Mouse (Mus musculus) neural tube, embryonic 14.5 days (tissue): ENCODE data around the gene Pcsk2. TPM values are rescaled to one million over a fixed set of nuclear protein-coding genes. Genes with fewer than 3 reads are reported as not detected.
A peak's percentile ranks its signal among the peaks of the same experiment; 100 is the strongest.

Source experiments
- ATAC-seq: fragments of 200-750 bp; cut with Nextera tagmentation; 2 replicates; pipeline ENCODE4 v1.8.0; 2017; ENCODE audit warnings: low read depth, mild to moderate bottlenecking, moderate TSS enrichment, moderate library complexity
- H3K27ac ChIP-seq: fragments of 300-500 bp; sonication (generic); 2 replicates; pipeline ENCODE4 v1.5.1; 2014; ENCODE audit warnings: low read depth, mild to moderate bottlenecking, control low read depth, low read length, moderate library complexity, mixed read lengths
- H3K27me3 ChIP-seq: fragments of 300-500 bp; sonication (generic); 2 replicates; pipeline ENCODE4 v1.6.1; 2014; ENCODE audit warnings: low read length; ENCODE audit not compliant: control insufficient read depth, insufficient read depth
- H3K36me3 ChIP-seq: fragments of 300-500 bp; sonication (generic); 2 replicates; pipeline ENCODE4 v1.6.1; 2014; ENCODE audit warnings: low read length, mixed read lengths; ENCODE audit not compliant: control insufficient read depth, insufficient read depth
- H3K4me1 ChIP-seq: fragments of 300-500 bp; sonication (generic); 2 replicates; pipeline ENCODE4 v1.6.1; 2014; ENCODE audit warnings: low read length; ENCODE audit not compliant: control insufficient read depth, insufficient read depth
- H3K4me2 ChIP-seq: fragments of 300-500 bp; sonication (generic); 2 replicates; pipeline ENCODE4 v1.6.1; 2014; ENCODE audit warnings: mild to moderate bottlenecking, low read depth, low read length, control low read depth
- H3K4me3 ChIP-seq: fragments of 300-500 bp; sonication (generic); 2 replicates; pipeline ENCODE4 v1.5.1; 2014; ENCODE audit warnings: low read depth, low read length, control low read depth, mixed read lengths
- H3K9ac ChIP-seq: fragments of 300-500 bp; sonication (generic); replicated peaks from 2 replicates; pipeline ENCODE4 v1.6.1; 2014; ENCODE audit warnings: low read depth, mild to moderate bottlenecking, control low read depth, low read length, mixed read lengths
- H3K9me3 ChIP-seq: fragments of 300-500 bp; sonication (generic); 2 replicates; pipeline ENCODE4 v1.6.1; 2016; ENCODE audit warnings: low read length; ENCODE audit not compliant: control insufficient read depth
- WGBS: fragments of 180-500 bp; shearing (Covaris S2); extraction: QIAGEN DNeasy Blood & Tissue Kit; methylation state at CpG from one replicate; pipeline ENCODE4 v1.1.7; 2014; 5-methylcytosine and 5-hydroxymethylcytosine counted together
- polyA plus RNA-seq: library from polyadenylated mRNA; unstranded; fragments of >200 nt; fragmentation: Nextera tagmentation; extraction: Ambion mirVana; gene quantifications from 2 replicates; pipeline ENCODE4 v1.2.1, GENCODE M21; 2014

Gene Pcsk2
- polyA plus RNA-seq, 1 experiment from 2014 or later: 37.4 TPM

DNA sequence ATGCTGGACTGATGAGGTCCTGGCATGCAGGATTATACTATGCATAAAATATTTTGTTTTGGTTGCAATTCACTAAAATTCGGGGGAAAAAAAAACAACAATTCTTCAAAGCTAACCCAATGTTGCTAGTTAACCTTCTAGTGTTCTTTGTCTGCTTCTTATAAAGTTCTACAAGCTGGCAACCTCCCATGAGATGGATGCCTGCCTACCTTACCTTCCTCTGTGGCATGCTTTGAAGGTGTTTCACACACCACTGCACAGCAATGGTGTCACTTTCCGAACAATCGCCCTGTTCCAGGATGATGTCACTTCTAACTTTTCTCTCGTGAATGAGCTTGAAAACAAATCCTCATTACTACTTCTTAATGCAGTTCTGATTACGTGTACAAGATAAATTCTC is 68.8 kb downstream of the Pcsk2 start:
- Histone ChIP-seq H3K4me3 (no peak overlapping the region), H3K27me3 (no peaks in the 10 kb centered on the region), H3K36me3 (no peaks in the 10 kb centered on the region), H3K4me1 (no peaks in the 10 kb centered on the region), H3K9me3 (no peaks in the 10 kb centered on the region), H3K9ac (no peak overlapping the region), H3K27ac (no peak overlapping the region), H3K4me2 (no peak overlapping the region)
- 65% methylated on average over 5 of the region's 5 CpGs for WGBS
- ATAC-seq: no peak

DNA sequence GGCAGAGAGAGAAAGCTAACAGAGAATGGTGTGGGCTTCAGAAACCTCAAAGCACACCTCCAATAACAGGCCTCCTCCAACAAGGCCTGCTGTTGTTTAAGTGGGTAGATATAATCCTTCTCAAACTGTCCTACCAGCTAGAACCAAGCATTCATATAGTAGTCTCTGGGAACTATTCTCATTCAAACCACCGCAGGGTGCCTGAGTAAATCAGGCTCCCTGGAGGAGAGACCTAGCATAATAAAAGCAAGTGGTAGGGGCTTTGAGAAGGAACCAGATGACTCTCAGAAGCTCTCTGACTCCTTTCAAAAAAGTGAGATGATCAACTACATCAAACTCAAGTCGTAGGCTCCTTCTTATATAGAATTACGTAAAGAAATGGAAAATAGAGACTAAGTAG is 75.0 kb downstream of the Pcsk2 start:
- no peaks in the 10 kb centered on the region for H3K27me3 ChIP-seq
- H3K4me3 ChIP-seq: no peak overlapping the region
- H3K9me3 ChIP-seq: no peaks in the 10 kb centered on the region
- H3K4me2 ChIP-seq: no peak overlapping the region
- 37% methylated on average over 3 of the region's 3 CpGs for WGBS
- no peak overlapping the region for H3K27ac ChIP-seq
- no peaks in the 10 kb centered on the region for H3K4me1 ChIP-seq
- H3K9ac ChIP-seq: no peak overlapping the region
- ATAC-seq: no peak
- H3K36me3 ChIP-seq: no peaks in the 10 kb centered on the region

DNA sequence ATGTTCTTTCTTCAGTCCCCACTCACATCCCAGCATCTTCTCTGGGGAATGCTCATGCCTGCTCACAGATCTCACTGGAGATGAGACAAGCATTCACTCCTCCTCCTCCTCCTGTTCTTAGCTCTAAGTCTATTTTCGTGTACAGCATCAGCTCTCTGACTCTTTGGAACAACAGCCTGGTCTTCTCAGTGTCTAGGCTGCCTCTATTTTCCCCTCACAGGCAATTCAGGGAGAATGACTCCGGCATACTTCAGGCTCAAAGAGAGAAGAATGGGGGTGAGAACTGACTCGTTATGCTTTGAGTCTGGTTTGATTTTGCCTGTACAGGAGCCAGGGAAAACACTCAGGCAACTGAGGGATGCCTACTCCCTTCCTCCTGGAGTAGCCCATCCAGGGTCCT is 78.0 kb downstream of the Pcsk2 start:
- no peaks in the 10 kb centered on the region for H3K4me1 ChIP-seq
- H3K27ac ChIP-seq: no peak overlapping the region
- no peaks in the 10 kb centered on the region for H3K9me3 ChIP-seq
- H3K4me2 ChIP-seq: no peak overlapping the region
- no peak overlapping the region for H3K9ac ChIP-seq
- no peak overlapping the region for H3K4me3 ChIP-seq
- no peaks in the 10 kb centered on the region for H3K36me3 ChIP-seq
- WGBS: 61% methylated on average over 3 of the region's 3 CpGs
- no peak for ATAC-seq
- no peaks in the 10 kb centered on the region for H3K27me3 ChIP-seq

DNA sequence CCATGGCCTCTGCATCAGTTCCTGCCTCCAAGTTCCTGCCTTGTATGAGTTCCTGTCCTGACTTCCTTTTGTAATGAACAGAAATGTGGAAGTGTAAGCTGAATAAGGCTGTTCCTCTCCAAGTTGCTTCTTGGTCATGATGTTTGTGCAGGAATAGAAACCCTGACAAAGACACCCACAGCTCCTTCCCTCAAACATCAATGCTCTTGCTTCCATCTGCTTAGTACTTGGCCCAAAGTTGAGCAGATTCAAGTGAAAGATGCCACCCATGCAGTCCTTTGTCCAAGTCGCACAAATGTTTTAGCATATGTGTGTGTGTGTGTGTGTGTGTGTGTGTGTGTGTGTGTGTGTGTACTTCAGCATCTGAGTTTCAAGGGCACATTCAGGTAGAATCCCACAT is 97.3 kb downstream of the Pcsk2 start:
- ATAC-seq: no peak
- Histone ChIP-seq H3K4me1 (no peaks in the 10 kb centered on the region), H3K27me3 (no peaks in the 10 kb centered on the region), H3K4me3 (no peak overlapping the region), H3K27ac (no peak overlapping the region), H3K36me3 (no peaks in the 10 kb centered on the region), H3K4me2 (no peak overlapping the region), H3K9ac (no peak overlapping the region), H3K9me3 (no peaks in the 10 kb centered on the region)
- WGBS: 88% methylated on average over 1 of the region's 1 CpGs

DNA sequence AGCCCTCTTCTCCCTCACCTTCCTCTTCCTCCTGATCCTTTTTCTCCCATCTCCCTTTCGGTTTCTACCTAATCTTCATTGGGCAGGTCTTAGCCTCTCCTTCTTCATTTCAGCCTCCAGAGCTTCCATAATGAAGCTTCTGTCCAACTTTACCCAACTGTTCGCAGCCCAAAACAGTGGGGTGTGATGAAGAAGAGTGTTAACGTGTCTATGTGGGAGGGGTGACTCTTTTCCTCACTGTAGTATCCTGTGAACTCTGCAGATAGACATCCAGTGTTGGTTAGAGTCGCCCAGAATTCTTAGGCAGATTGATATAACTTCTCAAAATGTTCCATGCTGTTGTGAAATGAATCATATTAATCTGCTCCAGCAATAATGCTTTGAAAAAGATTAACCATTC is 98.4 kb downstream of the Pcsk2 start:
- Histone ChIP-seq H3K4me1 (no peaks in the 10 kb centered on the region), H3K4me3 (no peak overlapping the region), H3K9me3 (no peaks in the 10 kb centered on the region), H3K36me3 (no peaks in the 10 kb centered on the region), H3K27ac (no peak overlapping the region), H3K27me3 (no peaks in the 10 kb centered on the region), H3K4me2 (no peak overlapping the region), H3K9ac (no peak overlapping the region)
- 91% methylated on average over 4 of the region's 4 CpGs for WGBS
- no peak for ATAC-seq

DNA sequence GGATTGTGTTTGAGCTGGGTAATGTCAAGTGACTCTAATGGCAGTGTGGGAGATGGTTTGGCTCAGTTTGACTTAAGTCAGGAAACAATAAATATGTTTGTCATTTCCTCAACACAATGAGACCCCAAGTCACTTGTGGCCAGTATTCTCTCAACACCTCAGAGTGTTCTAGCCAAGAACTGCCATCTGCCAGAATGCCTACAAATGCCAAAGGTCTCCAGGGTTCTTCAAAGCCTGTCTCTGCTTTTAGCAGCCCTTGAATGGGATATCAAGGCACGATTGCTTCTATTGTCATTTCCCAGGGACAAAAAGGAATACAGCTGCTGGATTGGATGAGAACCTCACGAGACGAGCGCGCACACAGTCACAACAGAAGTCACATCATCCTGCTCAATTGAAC is 100.0 kb downstream of the Pcsk2 start:
- Histone ChIP-seq H3K36me3 (no peaks in the 10 kb centered on the region), H3K4me3 (no peak overlapping the region), H3K9me3 (no peaks in the 10 kb centered on the region), H3K27me3 (no peaks in the 10 kb centered on the region), H3K9ac (no peak overlapping the region), H3K4me1 (no peaks in the 10 kb centered on the region), H3K4me2 (no peak overlapping the region), H3K27ac (no peak overlapping the region)
- WGBS: 44% methylated on average over 5 of the region's 5 CpGs
- ATAC-seq: no peak

DNA sequence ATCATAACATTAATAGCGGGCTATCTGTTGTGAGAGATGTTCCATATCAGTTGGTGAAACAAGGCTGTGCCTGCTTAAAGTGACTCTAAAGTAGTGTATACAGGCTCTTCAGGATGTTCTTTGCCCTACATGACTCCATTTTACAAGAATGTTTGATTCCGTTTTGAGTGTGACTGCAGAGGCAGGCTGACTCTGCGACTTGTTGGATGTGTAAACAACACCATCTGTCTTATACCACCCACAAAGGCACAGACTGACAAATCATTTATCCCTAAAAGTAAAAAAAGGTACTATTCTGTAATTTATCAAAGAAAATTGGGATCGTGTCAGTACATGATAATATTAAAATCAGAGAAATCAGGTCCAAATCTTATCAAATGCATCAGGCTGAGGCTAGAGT is 108.7 kb downstream of the Pcsk2 start:
- no peaks in the 10 kb centered on the region for H3K9me3 ChIP-seq
- no peak for ATAC-seq
- H3K27me3 ChIP-seq: no peaks in the 10 kb centered on the region
- no peak overlapping the region for H3K27ac ChIP-seq
- H3K9ac ChIP-seq: no peak overlapping the region
- no peak overlapping the region for H3K4me2 ChIP-seq
- H3K36me3 ChIP-seq: no peaks in the 10 kb centered on the region
- WGBS: 87% methylated on average over 4 of the region's 4 CpGs
- H3K4me1 ChIP-seq: no peaks in the 10 kb centered on the region
- H3K4me3 ChIP-seq: no peak overlapping the region

DNA sequence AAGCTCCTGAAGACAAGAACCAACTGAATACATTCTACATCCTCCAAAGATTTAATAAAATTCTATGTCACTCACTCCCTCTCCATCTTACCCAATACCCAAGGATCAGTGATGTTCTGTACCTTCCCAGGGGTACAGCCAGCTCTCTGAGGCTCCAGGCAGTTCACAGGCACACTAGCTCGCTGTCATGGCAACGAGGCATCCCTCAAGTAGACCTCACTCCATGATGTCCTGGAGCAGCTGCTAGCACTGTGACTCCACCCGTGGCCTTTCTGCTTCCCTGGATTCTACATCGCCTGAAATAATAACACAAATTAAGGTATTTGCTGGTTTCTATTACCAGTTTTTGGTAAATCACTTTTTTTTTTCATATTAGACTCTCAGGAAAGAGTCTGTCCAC is 111.0 kb downstream of the Pcsk2 start:
- peak; percentile 79; the same call in 1 of the 2 replicates for ATAC-seq

DNA sequence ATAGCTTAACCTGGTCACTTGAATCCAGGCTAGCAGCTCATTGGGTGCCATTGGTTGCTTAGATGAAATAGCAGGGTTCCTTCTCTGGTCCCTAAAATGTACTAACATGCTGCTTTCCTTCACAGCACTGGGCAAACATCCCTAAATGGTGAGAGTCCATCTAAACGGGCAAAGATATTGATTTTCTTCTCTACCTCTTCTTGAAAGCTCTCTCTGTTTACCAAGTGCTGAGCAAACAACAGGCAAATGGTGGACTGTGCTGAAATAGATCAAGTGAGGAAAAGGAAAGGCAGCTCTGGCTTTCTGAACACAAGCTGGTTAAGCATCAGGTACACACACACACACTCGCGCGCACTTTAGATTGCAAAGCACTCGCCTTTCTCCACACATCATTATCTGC is 120.8 kb downstream of the Pcsk2 start:
- WGBS: 84% methylated on average over 5 of the region's 5 CpGs
- H3K4me1 ChIP-seq: no peaks in the 10 kb centered on the region
- no peaks in the 10 kb centered on the region for H3K36me3 ChIP-seq
- H3K27ac ChIP-seq: no peak overlapping the region
- no peak for ATAC-seq
- H3K9ac ChIP-seq: no peak overlapping the region
- no peaks in the 10 kb centered on the region for H3K27me3 ChIP-seq
- H3K9me3 ChIP-seq: no peaks in the 10 kb centered on the region
- no peak overlapping the region for H3K4me2 ChIP-seq
- no peak overlapping the region for H3K4me3 ChIP-seq

More for the DNA sequence above, 111.0 kb downstream of the Pcsk2 start:
- 49% methylated on average over 4 of the region's 4 CpGs for WGBS
- H3K27me3 ChIP-seq: no peaks in the 10 kb centered on the region
- no peak overlapping the region for H3K9ac ChIP-seq
- H3K27ac ChIP-seq: no peak overlapping the region
- H3K9me3 ChIP-seq: no peaks in the 10 kb centered on the region
- H3K4me3 ChIP-seq: no peak overlapping the region
- H3K36me3 ChIP-seq: no peaks in the 10 kb centered on the region
- H3K4me1 ChIP-seq: no peaks in the 10 kb centered on the region
- no peak overlapping the region for H3K4me2 ChIP-seq

DNA sequence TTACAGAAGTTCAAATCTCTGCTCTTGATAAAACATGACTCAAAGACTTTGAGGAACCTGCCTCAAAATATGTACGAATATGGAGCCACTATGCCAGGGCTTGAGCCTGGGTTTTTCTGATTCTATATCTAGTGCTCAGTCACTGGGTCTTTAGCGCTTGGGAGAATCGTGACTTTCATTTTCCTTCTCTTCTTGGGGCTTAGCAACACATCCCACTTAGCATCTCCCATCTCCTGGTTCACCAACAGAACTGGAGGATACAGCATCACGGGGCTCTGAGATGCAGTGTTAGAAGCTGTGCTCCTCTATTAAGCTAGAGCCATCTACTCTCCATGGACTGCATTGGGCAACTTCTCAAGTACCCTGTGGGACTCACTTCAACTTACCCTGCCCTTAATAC is 131.9 kb downstream of the Pcsk2 start:
- no peaks in the 10 kb centered on the region for H3K36me3 ChIP-seq
- no peak overlapping the region for H3K9ac ChIP-seq
- H3K27me3 ChIP-seq: no peaks in the 10 kb centered on the region
- no peak overlapping the region for H3K27ac ChIP-seq
- H3K4me3 ChIP-seq: no peak overlapping the region
- no peak for ATAC-seq
- WGBS: 96% methylated on average over 4 of the region's 4 CpGs
- no peaks in the 10 kb centered on the region for H3K9me3 ChIP-seq
- H3K4me1 ChIP-seq: no peaks in the 10 kb centered on the region
- H3K4me2 ChIP-seq: no peak overlapping the region
